Mouse (Mus musculus): ENCODE measurements around the gene Dohh. TPM values are rescaled to one million over a fixed set of nuclear protein-coding genes. Genes with fewer than 3 reads are reported as not detected.

Gene Dohh
- polyA plus RNA-seq, 1 experiment = 47.9 TPM

DNA sequence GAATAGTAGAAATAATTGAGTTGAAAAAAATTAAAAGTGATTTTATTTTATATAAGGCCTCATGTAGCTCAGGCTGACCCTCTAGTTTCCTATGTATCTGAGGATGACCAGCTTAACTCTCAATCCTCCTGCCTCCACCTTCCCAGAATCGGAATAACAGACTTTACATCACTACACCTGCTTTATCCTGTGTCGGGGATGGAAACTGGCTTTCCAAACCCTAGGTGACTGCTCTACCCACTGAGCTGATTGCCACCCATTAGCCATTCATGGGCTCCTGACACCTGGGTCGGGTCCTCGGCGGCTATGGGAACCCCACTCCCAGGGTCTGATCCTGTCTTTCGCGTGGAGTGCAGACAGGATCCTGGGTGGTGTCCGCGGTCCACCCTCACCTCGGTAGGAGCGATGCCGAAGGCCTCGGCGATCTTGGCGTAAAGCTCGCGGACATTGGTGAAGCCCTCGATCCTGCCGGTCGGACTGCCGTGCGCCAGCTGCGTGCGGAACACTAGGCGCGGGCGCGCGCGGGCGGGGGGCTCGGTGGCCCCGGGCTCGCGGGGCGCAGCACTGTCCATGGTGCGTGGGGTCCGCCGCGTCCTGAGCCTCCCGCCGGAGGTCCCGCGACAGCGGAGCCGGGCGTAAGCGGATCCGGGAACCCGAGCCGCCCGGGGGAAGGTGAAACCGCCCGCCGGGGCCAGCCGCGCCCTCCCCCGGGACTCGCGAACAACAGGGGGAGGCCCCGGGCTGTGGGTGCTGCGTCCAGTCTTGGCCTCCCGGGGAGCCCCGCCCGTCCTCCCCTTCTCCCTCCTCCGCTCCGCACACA, 41.3 kb upstream of the Dohh start, which contains the start of gene Gipc3:
Gipc3 (minus strand) TSS at position 581 of the 820 bp plus-strand sequence.
- H3K27me3 ChIP-seq (ENCODE audit: control insufficient read depth, insufficient read depth, low read length) = peaks cover 4% of the 10 kb centered on the region
- H3K4me1 ChIP-seq (ENCODE audit: control insufficient read depth, insufficient read depth, insufficient read length) = peaks cover 23% of the 10 kb centered on the region
- peak within 1 kb of the TSS; percentile 45 for H3K4me3 ChIP-seq (ENCODE audit: extremely low read depth, insufficient read depth, insufficient read length)
- no peaks in the 10 kb centered on the region; the same call in 1 of the 2 replicates for H3K36me3 ChIP-seq (ENCODE audit: control insufficient read depth, insufficient read depth, low read length)
- TF ChIP-seq POLR2A (IDR thresholded peaks at IDR 0.05; ENCODE audit: low read depth, low read length) (no peak), CTCF (IDR thresholded peaks at IDR 0.05; ENCODE audit: extremely low read depth, insufficient read depth, insufficient read length, insufficient replicate concordance) (no peak)
- DNase-seq (ENCODE audit: low read depth in 1 of 2, low spot score in 2 of 2) = peak in 1 of 2 experiments; percentile 48
- no peak within 1 kb of the TSS for H3K27ac ChIP-seq (ENCODE audit: insufficient read depth, low read length)
- 5% methylated on average over 61 of the region's 67 CpGs for whole genome bisulfite sequencing

DNA sequence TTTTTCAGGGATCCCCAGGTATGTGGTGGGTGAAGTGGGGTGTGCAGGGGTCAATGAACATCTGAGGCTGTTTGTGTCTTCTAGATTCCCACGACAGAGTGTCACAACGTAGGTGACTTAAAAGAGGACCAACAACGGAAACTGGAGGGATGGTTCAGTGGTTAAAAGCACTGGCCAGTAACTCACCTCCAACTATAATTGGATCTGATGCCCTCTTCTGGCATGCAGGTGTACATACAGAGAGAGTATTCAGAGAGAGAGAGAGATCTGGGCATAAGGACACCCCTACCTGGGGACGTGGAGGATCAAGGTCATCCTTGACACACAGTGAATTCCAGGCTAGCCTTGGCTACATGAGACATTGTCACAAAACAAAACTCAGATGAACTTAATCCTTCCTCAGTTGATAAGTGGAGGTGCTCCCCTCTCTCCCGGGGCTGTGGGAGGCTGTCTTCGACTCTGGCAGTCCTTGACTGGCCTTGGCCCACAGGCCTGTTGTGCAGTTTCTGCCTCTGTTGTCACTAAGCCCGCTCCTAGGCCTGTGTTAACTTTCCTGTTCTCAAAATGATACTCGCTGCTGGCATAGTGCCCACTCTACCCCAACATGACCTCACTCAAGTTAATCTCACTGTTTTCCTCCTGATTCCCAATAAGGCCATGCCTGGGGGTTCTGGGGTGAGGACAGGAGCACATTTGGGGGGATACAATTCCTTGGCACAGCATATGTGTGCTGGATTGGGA, 39.6 kb upstream of the Dohh start:
- TF ChIP-seq CTCF (IDR thresholded peaks at IDR 0.05; ENCODE audit: extremely low read depth, insufficient read depth, insufficient read length, insufficient replicate concordance) (peak; percentile 5; the same call in 1 of the 2 replicates), POLR2A (IDR thresholded peaks at IDR 0.05; ENCODE audit: low read depth, low read length) (no peak)
- Histone ChIP-seq H3K27me3 (ENCODE audit: control insufficient read depth, insufficient read depth, low read length) (peaks cover 4% of the 10 kb centered on the region), H3K27ac (ENCODE audit: insufficient read depth, low read length) (no peak overlapping the region), H3K4me1 (ENCODE audit: control insufficient read depth, insufficient read depth, insufficient read length) (peaks cover 27% of the 10 kb centered on the region), H3K36me3 (ENCODE audit: control insufficient read depth, insufficient read depth, low read length) (no peaks in the 10 kb centered on the region; the same call in 1 of the 2 replicates), H3K4me3 (ENCODE audit: extremely low read depth, insufficient read depth, insufficient read length) (no peak overlapping the region)
- WGBS = 31% methylated on average over 8 of the region's 8 CpGs
- DNase-seq (ENCODE audit: low read depth in 1 of 2, low spot score in 2 of 2) = peak in 1 of 2 experiments; percentile 43

DNA sequence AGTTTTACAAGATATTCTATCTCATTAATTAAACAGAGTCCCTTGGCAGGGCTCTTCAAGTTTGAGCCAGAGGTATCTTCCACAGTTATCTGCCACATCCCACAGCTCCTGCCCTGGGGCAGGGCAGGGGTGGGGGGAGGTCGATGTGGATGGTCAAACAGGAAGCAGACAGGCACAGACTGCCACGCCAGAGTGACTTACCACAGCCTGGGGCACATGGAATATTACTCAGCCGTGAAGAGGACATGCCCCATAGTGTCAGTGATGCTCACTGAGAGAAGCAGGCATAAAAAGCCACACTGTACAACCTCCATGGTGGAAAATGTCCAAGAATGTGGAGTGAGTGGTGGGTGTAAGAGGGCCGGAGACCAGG, 39.1 kb upstream of the Dohh start:
- DNase-seq (ENCODE audit: low read depth in 1 of 2, low spot score in 2 of 2) = no peak
- H3K27me3 ChIP-seq (ENCODE audit: control insufficient read depth, insufficient read depth, low read length) = peaks cover 4% of the 10 kb centered on the region
- TF ChIP-seq CTCF (IDR thresholded peaks at IDR 0.05; ENCODE audit: extremely low read depth, insufficient read depth, insufficient read length, insufficient replicate concordance) (no peak), POLR2A (IDR thresholded peaks at IDR 0.05; ENCODE audit: low read depth, low read length) (no peak)
- H3K36me3 ChIP-seq (ENCODE audit: control insufficient read depth, insufficient read depth, low read length) = no peaks in the 10 kb centered on the region; the same call in 1 of the 2 replicates
- H3K4me3 ChIP-seq (ENCODE audit: extremely low read depth, insufficient read depth, insufficient read length) = no peak overlapping the region
- WGBS = 60% methylated on average over 4 of the region's 4 CpGs
- H3K4me1 ChIP-seq (ENCODE audit: control insufficient read depth, insufficient read depth, insufficient read length) = peaks cover 31% of the 10 kb centered on the region
- H3K27ac ChIP-seq (ENCODE audit: insufficient read depth, low read length) = no peak overlapping the region

DNA sequence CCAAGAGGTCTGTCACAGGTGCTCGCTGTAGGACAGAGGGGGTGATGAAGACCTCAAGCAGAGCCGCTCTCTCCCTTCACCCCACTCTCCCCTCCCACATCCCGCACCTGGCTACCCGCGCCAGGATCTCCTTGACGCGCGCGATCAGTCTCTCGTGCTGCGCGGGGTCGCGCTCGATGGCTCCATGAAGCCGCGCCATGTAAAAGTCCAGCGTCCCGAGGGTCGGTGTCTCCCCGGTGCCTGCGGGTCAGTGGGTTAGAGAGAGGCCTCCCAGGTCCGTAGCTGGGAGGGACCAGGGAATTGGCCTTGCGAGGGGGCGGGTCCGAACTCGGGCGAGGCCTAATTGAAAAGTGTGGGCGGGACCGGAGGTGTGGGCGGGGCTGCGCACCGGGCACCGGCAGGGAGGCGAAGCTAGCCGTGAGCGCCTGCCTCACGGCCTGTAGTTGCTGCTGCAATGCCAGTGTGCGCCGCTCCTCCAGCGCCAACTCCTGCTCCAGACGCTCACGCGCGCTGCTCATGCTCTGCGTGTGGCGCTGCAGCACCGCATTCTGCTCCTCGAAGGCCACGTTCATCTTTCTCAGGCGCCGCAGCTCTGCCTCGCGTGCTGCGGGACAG, 37.7 kb upstream of the Dohh start:
- Histone ChIP-seq H3K4me1 (ENCODE audit: control insufficient read depth, insufficient read depth, insufficient read length) (peaks cover 31% of the 10 kb centered on the region), H3K4me3 (ENCODE audit: extremely low read depth, insufficient read depth, insufficient read length) (peak overlapping the region; percentile 37; the same call in 1 of the 2 replicates), H3K36me3 (ENCODE audit: control insufficient read depth, insufficient read depth, low read length) (no peaks in the 10 kb centered on the region; the same call in 1 of the 2 replicates), H3K27me3 (ENCODE audit: control insufficient read depth, insufficient read depth, low read length) (peaks cover 4% of the 10 kb centered on the region), H3K27ac (ENCODE audit: insufficient read depth, low read length) (no peak overlapping the region)
- TF ChIP-seq CTCF (IDR thresholded peaks at IDR 0.05; ENCODE audit: extremely low read depth, insufficient read depth, insufficient read length, insufficient replicate concordance) (no peak), POLR2A (IDR thresholded peaks at IDR 0.05; ENCODE audit: low read depth, low read length) (no peak)
- peak in 1 of 2 experiments; percentile 66 for DNase-seq (ENCODE audit: low read depth in 1 of 2, low spot score in 2 of 2)
- 17% methylated on average over 55 of the region's 55 CpGs for WGBS

DNA sequence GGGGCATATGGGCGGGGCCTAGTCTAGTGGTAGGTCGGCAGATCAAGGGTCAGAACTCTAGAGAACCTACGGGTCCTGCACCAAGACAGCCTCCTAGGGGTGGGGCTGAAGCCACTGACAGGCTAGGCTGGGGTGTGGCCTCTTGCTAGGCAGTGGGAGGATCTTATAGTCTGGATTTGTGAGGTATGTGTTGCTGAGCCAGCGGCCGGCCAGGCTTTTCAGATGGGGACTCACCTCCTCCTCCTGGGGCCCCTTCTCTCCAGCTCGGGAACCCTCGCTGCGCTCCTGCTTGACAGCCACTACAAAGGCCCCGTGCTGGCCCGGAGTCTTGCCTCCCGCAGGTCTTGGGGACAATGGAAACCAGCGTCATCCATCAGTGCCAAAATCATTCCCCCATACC, 35.1 kb upstream of the Dohh start:
- H3K36me3 ChIP-seq (ENCODE audit: control insufficient read depth, insufficient read depth, low read length) = no peaks in the 10 kb centered on the region; the same call in 1 of the 2 replicates
- no peak for DNase-seq (ENCODE audit: low read depth in 1 of 2, low spot score in 2 of 2)
- H3K27ac ChIP-seq (ENCODE audit: insufficient read depth, low read length) = no peak overlapping the region
- no peak overlapping the region for H3K4me3 ChIP-seq (ENCODE audit: extremely low read depth, insufficient read depth, insufficient read length)
- peaks cover 26% of the 10 kb centered on the region for H3K4me1 ChIP-seq (ENCODE audit: control insufficient read depth, insufficient read depth, insufficient read length)
- no peak for TF ChIP-seq CTCF (IDR thresholded peaks at IDR 0.05; ENCODE audit: extremely low read depth, insufficient read depth, insufficient read length, insufficient replicate concordance)
- no peak for TF ChIP-seq POLR2A (IDR thresholded peaks at IDR 0.05; ENCODE audit: low read depth, low read length)
- H3K27me3 ChIP-seq (ENCODE audit: control insufficient read depth, insufficient read depth, low read length) = no peaks in the 10 kb centered on the region
- WGBS = 21% methylated on average over 12 of the region's 12 CpGs

DNA sequence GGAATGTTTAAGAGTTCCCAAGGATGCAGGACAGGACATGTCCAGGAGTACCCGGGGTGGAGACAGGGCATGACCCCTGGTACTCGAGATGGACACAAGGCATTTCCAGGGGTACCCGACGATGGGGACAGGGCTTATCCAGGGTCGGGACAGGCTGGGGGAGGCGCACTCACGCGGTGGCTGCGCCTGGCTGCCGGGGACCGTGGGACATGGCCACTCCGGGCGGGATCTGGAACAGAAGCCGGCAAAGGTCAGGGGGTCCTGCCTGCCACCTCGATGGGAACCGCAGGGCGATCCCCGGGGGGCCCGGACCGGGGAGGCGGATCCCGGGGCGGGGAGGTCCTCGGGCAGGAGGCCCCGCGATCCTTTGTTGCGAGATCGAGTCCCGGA, 34.3 kb upstream of the Dohh start:
- H3K27ac ChIP-seq (ENCODE audit: insufficient read depth, low read length) = peak overlapping the region; percentile 30; the same call in 1 of the 2 replicates
- H3K4me1 ChIP-seq (ENCODE audit: control insufficient read depth, insufficient read depth, insufficient read length) = peaks cover 18% of the 10 kb centered on the region
- H3K27me3 ChIP-seq (ENCODE audit: control insufficient read depth, insufficient read depth, low read length) = no peaks in the 10 kb centered on the region
- no peak for TF ChIP-seq CTCF (IDR thresholded peaks at IDR 0.05; ENCODE audit: extremely low read depth, insufficient read depth, insufficient read length, insufficient replicate concordance)
- H3K36me3 ChIP-seq (ENCODE audit: control insufficient read depth, insufficient read depth, low read length) = no peaks in the 10 kb centered on the region; the same call in 1 of the 2 replicates
- no peak for DNase-seq (ENCODE audit: low read depth in 1 of 2, low spot score in 2 of 2)
- 2% methylated on average over 29 of the region's 29 CpGs for WGBS
- H3K4me3 ChIP-seq (ENCODE audit: extremely low read depth, insufficient read depth, insufficient read length) = peak overlapping the region; percentile 87

Measured in spleen, adult 2 months (tissue).